Mouse (Mus musculus): ENCODE data around the gene Slc38a4. TPM values are rescaled to one million over a fixed set of nuclear protein-coding genes. Genes with fewer than 3 reads are reported as not detected.

Slc38a4 gene
- polyA plus RNA-seq, 1 experiment: 0.35 TPM

DNA sequence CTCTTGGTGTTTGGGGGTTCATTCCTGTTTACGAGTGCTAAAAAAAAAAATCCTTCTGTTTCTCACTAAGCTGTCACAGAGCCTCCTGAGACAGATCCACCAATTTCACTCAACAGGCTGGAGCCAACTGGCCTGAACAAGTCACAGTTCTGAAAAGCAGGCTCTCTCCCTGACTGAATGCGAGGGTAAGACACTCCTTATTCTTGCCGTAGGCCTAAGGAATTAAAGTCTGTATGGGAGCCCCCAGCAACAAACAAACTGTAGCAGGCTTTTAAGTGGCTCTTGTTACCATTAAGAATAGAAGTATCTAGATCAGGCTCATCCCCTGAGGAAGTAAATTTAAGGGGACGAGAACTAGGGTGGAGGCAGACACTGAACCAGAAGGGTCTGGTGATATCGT is 7.5 kb upstream of the Slc38a4 start:
- TF ChIP-seq POLR2A (IDR thresholded peaks at IDR 0.05; ENCODE audit: control insufficient read depth, low read depth, low read length) (no peak), CTCF (IDR thresholded peaks at IDR 0.05; ENCODE audit: control insufficient read depth, insufficient read depth, insufficient replicate concordance, low read depth, low read length) (no peak)
- H3K27ac ChIP-seq (ENCODE audit: control insufficient read depth, insufficient read depth, low read depth, low read length): no peak overlapping the region
- no peaks in the 10 kb centered on the region for H3K27me3 ChIP-seq (ENCODE audit: control insufficient read depth, insufficient read depth, low read length)
- H3K4me3 ChIP-seq (ENCODE audit: control insufficient read depth, low read depth, low read length): no peak overlapping the region
- peaks cover 6% of the 10 kb centered on the region for H3K4me1 ChIP-seq (ENCODE audit: control insufficient read depth, insufficient read depth, low read length)
- H3K36me3 ChIP-seq (ENCODE audit: control insufficient read depth, insufficient read depth, low read length): no peaks in the 10 kb centered on the region

DNA sequence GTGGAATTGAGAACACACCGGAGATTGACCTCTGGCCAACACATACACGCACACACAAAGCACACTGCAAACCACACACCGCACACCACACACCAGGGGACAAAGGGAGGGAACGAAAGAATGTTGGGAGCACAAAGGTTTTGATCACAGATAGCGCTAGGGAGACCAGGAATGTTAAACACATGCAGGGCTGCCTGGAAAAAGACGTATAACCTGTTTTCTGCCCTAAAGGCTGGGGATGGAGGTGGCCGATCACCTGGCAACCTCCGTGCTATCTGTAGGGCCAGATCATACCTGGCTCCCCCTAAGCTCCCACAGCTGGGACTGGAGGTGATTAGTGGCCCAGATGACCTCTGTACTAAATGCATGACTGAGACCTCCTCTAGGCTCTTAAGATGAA is 5.2 kb upstream of the Slc38a4 start:
- Histone ChIP-seq H3K4me1 (ENCODE audit: control insufficient read depth, insufficient read depth, low read length) (peaks cover 9% of the 10 kb centered on the region), H3K27me3 (ENCODE audit: control insufficient read depth, insufficient read depth, low read length) (no peaks in the 10 kb centered on the region), H3K27ac (ENCODE audit: control insufficient read depth, insufficient read depth, low read depth, low read length) (no peak overlapping the region), H3K4me3 (ENCODE audit: control insufficient read depth, low read depth, low read length) (no peak overlapping the region), H3K36me3 (ENCODE audit: control insufficient read depth, insufficient read depth, low read length) (no peaks in the 10 kb centered on the region)
- TF ChIP-seq CTCF (IDR thresholded peaks at IDR 0.05; ENCODE audit: control insufficient read depth, insufficient read depth, insufficient replicate concordance, low read depth, low read length): no peak
- TF ChIP-seq POLR2A (IDR thresholded peaks at IDR 0.05; ENCODE audit: control insufficient read depth, low read depth, low read length): no peak

DNA sequence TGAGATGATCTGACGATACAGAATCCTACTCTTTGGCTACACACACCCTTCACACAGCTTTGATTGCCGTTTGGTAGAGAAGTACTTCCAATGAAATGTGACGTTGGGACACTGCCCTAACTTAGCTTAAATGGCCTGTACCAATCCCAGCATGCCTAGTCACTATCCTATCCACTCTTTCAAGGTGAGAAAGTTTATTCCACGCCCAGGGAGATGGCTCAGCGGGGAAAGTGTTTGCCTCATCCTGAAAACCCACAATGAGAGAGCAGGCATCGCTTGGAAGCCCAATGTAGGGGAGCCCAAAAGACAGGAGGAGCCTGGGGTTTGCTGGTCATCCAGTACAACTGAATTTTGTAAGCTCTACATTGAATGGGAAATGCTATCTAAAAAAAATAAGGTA is 4.8 kb upstream of the Slc38a4 start:
- no peak overlapping the region for H3K4me3 ChIP-seq (ENCODE audit: control insufficient read depth, low read depth, low read length)
- no peaks in the 10 kb centered on the region for H3K36me3 ChIP-seq (ENCODE audit: control insufficient read depth, insufficient read depth, low read length)
- TF ChIP-seq POLR2A (IDR thresholded peaks at IDR 0.05; ENCODE audit: control insufficient read depth, low read depth, low read length) (no peak), CTCF (IDR thresholded peaks at IDR 0.05; ENCODE audit: control insufficient read depth, insufficient read depth, insufficient replicate concordance, low read depth, low read length) (no peak)
- no peaks in the 10 kb centered on the region for H3K27me3 ChIP-seq (ENCODE audit: control insufficient read depth, insufficient read depth, low read length)
- no peak overlapping the region for H3K27ac ChIP-seq (ENCODE audit: control insufficient read depth, insufficient read depth, low read depth, low read length)
- peaks cover 9% of the 10 kb centered on the region for H3K4me1 ChIP-seq (ENCODE audit: control insufficient read depth, insufficient read depth, low read length)

DNA sequence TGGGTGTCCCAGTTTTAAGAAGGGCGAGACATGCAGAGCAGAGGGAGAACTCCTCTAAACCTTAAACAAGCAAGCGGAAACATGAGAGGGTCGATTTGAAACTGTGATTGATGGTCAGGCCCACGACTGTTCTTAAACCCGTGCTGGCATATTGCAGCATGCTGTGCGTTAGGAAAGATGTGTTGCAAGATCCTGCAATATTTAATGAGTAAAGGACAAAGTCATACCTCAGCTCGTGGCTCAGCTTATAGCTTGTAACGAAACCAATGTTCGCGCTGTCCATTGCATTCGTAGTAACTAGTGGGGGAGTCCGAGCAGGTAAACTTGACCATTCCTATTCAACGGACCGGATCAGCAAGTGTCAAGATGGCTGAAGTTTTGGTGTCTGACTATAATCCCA is 4.3 kb upstream of the Slc38a4 start:
- no peak overlapping the region for H3K4me3 ChIP-seq (ENCODE audit: control insufficient read depth, low read depth, low read length)
- no peak overlapping the region for H3K27ac ChIP-seq (ENCODE audit: control insufficient read depth, insufficient read depth, low read depth, low read length)
- peaks cover 13% of the 10 kb centered on the region for H3K4me1 ChIP-seq (ENCODE audit: control insufficient read depth, insufficient read depth, low read length)
- TF ChIP-seq CTCF (IDR thresholded peaks at IDR 0.05; ENCODE audit: control insufficient read depth, insufficient read depth, insufficient replicate concordance, low read depth, low read length): no peak
- no peak for TF ChIP-seq POLR2A (IDR thresholded peaks at IDR 0.05; ENCODE audit: control insufficient read depth, low read depth, low read length)
- H3K27me3 ChIP-seq (ENCODE audit: control insufficient read depth, insufficient read depth, low read length): no peaks in the 10 kb centered on the region
- H3K36me3 ChIP-seq (ENCODE audit: control insufficient read depth, insufficient read depth, low read length): no peaks in the 10 kb centered on the region

DNA sequence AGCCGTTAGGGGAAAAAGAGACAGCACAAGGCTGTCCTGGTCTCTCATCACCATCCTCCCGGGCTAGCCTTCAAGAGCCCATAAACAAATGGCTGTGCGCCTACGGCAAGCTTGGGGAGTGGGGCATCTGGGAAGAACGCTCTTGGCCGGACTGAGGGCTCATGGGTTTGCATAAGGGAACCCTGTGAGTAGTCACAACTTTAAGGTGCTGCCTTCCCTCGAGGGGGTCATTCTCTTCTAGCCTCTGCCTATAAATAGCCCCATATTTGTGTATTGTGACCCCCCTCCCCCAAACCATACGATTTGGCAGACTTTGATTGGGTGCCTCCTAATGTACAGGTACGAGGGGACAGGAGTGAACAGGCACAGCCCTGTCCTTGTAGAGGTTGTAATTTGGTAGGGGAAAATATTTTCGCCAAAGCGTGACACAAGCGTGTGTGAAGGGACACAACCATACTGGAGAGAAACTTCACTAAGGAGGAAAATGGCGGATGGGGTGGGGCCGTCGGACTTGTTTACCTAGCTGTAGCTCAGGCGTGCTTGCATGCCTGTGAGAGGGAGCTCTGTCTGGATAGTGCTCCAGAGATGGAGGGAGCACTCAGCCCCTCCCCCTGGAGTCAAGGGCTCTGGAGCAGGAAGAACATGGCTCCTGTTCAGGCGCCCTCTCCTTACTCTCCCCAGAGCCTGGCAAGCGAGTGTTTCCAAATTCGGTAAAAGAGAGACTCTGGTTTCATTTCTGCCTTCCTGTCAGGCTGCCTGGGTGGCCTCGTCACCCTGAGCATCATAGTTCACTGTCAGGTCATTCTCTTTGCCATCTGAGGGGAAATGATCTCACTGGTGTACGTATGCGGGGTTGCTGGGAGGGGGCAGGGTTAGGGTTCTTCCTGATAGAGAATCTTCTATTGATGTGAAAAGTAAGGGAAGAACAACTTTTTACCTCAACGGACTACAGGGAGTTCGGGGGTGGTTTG is 3.6 kb upstream of the Slc38a4 start:
- peaks cover 2% of the 10 kb centered on the region; the same call in 1 of the 2 replicates for H3K27me3 ChIP-seq (ENCODE audit: control insufficient read depth, insufficient read depth, low read length)
- H3K4me3 ChIP-seq (ENCODE audit: control insufficient read depth, low read depth, low read length): no peak overlapping the region
- peaks cover 20% of the 10 kb centered on the region for H3K4me1 ChIP-seq (ENCODE audit: control insufficient read depth, insufficient read depth, low read length)
- TF ChIP-seq CTCF (IDR thresholded peaks at IDR 0.05; ENCODE audit: control insufficient read depth, insufficient read depth, insufficient replicate concordance, low read depth, low read length) (no peak), POLR2A (IDR thresholded peaks at IDR 0.05; ENCODE audit: control insufficient read depth, low read depth, low read length) (no peak)
- no peak overlapping the region for H3K27ac ChIP-seq (ENCODE audit: control insufficient read depth, insufficient read depth, low read depth, low read length)
- H3K36me3 ChIP-seq (ENCODE audit: control insufficient read depth, insufficient read depth, low read length): no peaks in the 10 kb centered on the region

DNA sequence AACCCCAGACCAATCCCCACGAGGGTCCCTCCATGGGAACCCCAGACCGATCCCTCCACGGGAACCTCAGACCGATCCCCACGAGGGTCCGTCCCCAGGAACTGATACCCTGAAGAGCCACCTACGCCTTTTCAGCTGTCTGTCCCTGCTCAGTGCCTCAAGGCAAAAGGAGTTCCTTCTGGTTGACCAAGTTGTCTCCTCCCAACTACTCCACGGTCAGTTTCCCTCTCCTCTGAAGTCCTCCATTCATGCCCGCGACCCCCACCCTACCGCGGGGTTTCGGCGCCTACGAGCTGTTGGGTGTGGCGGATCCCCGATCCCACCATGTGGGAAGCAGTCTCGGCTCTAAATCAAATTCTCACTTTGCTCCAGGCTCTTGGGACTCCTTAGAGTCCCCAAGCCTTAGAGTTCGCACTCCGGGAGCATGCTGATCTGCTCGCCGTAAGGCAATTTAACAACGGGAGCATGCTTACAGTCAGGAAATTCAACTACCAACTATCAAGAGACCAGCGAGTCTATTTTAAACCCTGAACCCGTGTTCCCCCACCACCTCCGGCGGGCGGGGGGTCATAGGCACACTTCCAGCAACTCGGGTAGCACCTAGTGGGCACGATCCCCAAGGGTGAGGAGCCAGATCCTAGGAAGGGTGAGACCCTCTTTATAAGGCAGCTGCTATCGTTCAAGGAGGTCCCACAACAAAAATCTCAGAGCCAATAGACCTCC is 828 bp downstream of the Slc38a4 start:
- no peak for TF ChIP-seq CTCF (IDR thresholded peaks at IDR 0.05; ENCODE audit: control insufficient read depth, insufficient read depth, insufficient replicate concordance, low read depth, low read length)
- TF ChIP-seq POLR2A (IDR thresholded peaks at IDR 0.05; ENCODE audit: control insufficient read depth, low read depth, low read length): no peak
- Histone ChIP-seq H3K4me3 (ENCODE audit: control insufficient read depth, low read depth, low read length) (peak overlapping the region; percentile 29), H3K27ac (ENCODE audit: control insufficient read depth, insufficient read depth, low read depth, low read length) (no peak overlapping the region), H3K27me3 (ENCODE audit: control insufficient read depth, insufficient read depth, low read length) (peaks cover 2% of the 10 kb centered on the region; the same call in 1 of the 2 replicates), H3K4me1 (ENCODE audit: control insufficient read depth, insufficient read depth, low read length) (peaks cover 24% of the 10 kb centered on the region), H3K36me3 (ENCODE audit: control insufficient read depth, insufficient read depth, low read length) (no peaks in the 10 kb centered on the region)

GRCm38 (mm10) chr15:97054131-97054530 is 1.6 kb downstream of the Slc38a4 start:
- Histone ChIP-seq H3K27me3 (ENCODE audit: control insufficient read depth, insufficient read depth, low read length) (peaks cover 2% of the 10 kb centered on the region; the same call in 1 of the 2 replicates), H3K36me3 (ENCODE audit: control insufficient read depth, insufficient read depth, low read length) (no peaks in the 10 kb centered on the region), H3K27ac (ENCODE audit: control insufficient read depth, insufficient read depth, low read depth, low read length) (no peak overlapping the region), H3K4me1 (ENCODE audit: control insufficient read depth, insufficient read depth, low read length) (peaks cover 21% of the 10 kb centered on the region), H3K4me3 (ENCODE audit: control insufficient read depth, low read depth, low read length) (no peak overlapping the region)
- TF ChIP-seq POLR2A (IDR thresholded peaks at IDR 0.05; ENCODE audit: control insufficient read depth, low read depth, low read length): no peak
- TF ChIP-seq CTCF (IDR thresholded peaks at IDR 0.05; ENCODE audit: control insufficient read depth, insufficient read depth, insufficient replicate concordance, low read depth, low read length): no peak
